Mouse (Mus musculus) heart, adult 2 months (tissue): ENCODE measurements around the gene Ppp1r21.

Experiments
- CTCF ChIP-seq: fragments of 200-600 bp; IDR thresholded peaks from 2 replicates; pipeline ENCODE4 v1.8.1; 2022; ENCODE audit warnings: antibody characterized with exemption, mild to moderate bottlenecking, moderate library complexity
- EP300 ChIP-seq: fragments of 200-500 bp; IDR thresholded peaks from 2 replicates; pipeline ENCODE4 v1.6.1; 2011; ENCODE audit warnings: low read depth, low read length, control low read depth; ENCODE audit not compliant: insufficient read depth
- POLR2A ChIP-seq: fragments of 200-500 bp; IDR thresholded peaks from 2 replicates; pipeline ENCODE4 v1.6.1; 2011; ENCODE audit warnings: mild to moderate bottlenecking, low read depth, low read length, control low read depth; ENCODE audit not compliant: insufficient read depth

DNA sequence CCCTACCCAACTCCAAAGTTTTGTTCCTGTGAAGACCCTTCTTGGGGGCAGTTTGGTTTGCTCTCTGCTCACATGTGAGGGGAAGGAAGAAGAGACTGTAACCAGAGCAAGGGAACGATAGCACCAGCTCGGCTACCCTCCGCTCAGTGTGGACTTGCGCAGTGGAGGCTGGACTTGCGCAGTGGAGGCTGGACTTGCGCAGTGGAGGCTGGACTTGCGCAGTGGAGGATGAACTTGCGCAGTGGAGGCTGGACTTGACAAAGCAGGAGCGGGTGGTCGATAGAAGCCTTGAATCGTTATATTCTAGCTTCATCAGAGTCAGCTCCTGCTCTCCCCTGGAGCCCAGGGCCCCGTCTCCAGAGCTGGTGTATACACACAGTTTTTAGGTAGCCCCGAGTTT is 95.4 kb downstream of the Ppp1r21 start:
- no peak for TF ChIP-seq CTCF
- TF ChIP-seq POLR2A: no peak
- no peak for TF ChIP-seq EP300
